Mouse (Mus musculus) hindbrain, embryonic 16.5 days (tissue): Measurements from ENCODE around the gene Gm9918. TPM values are rescaled to one million over a fixed set of nuclear protein-coding genes. Genes with fewer than 3 reads are reported as not detected.
A peak's percentile ranks its signal among the peaks of the same experiment; 100 is the strongest.

Experiments used
- ATAC-seq: fragments of 200-750 bp; cut with Nextera tagmentation; 2 replicates; pipeline ENCODE4 v1.8.0; 2017; ENCODE audit warnings: moderate TSS enrichment, moderate library complexity
- H3K27ac ChIP-seq: fragments of 300-500 bp; sonication (generic); 2 replicates; pipeline ENCODE4 v1.5.1; 2014; ENCODE audit warnings: low read depth, mild to moderate bottlenecking, control low read depth, low read length, moderate library complexity
- H3K27me3 ChIP-seq: fragments of 300-500 bp; sonication (generic); replicated peaks from 2 replicates; pipeline ENCODE4 v1.6.1; 2014; ENCODE audit warnings: low read length; ENCODE audit not compliant: control insufficient read depth, insufficient read depth
- H3K36me3 ChIP-seq: fragments of 300-500 bp; sonication (generic); 2 replicates; pipeline ENCODE4 v1.6.1; 2014; ENCODE audit warnings: mild to moderate bottlenecking, low read length, moderate library complexity, mixed read lengths; ENCODE audit not compliant: control insufficient read depth, insufficient read depth
- H3K4me1 ChIP-seq: fragments of 300-500 bp; sonication (generic); 2 replicates; pipeline ENCODE4 v1.6.1; 2014; ENCODE audit warnings: low read depth, low read length; ENCODE audit not compliant: control insufficient read depth, insufficient read depth
- H3K4me2 ChIP-seq: fragments of 300-500 bp; sonication (generic); 2 replicates; pipeline ENCODE4 v1.6.1; 2014; ENCODE audit warnings: mild to moderate bottlenecking, low read length, control low read depth, moderate library complexity
- H3K4me3 ChIP-seq: fragments of 300-500 bp; sonication (generic); 2 replicates; pipeline ENCODE4 v1.5.1; 2014; ENCODE audit warnings: mild to moderate bottlenecking, low read length, control low read depth, moderate library complexity
- H3K9ac ChIP-seq: fragments of 300-500 bp; sonication (generic); 2 replicates; pipeline ENCODE4 v1.6.1; 2014; ENCODE audit warnings: low read depth, mild to moderate bottlenecking, control low read depth, low read length, moderate library complexity
- H3K9me3 ChIP-seq: fragments of 300-500 bp; sonication (generic); 2 replicates; pipeline ENCODE4 v1.6.1; 2014; ENCODE audit warnings: mild to moderate bottlenecking, low read length, moderate library complexity; ENCODE audit not compliant: control insufficient read depth
- WGBS: fragments of 180-500 bp; shearing (Covaris S2); extraction: QIAGEN DNeasy Blood & Tissue Kit; methylation state at CpG from one replicate; pipeline ENCODE4 v1.1.7; 2014; 5-methylcytosine and 5-hydroxymethylcytosine counted together
- polyA plus RNA-seq: library from polyadenylated mRNA; unstranded; fragments of >200 nt; fragmentation: Nextera tagmentation; extraction: Ambion mirVana; gene quantifications from 2 replicates; pipeline ENCODE4 v1.2.1, GENCODE M21; 2015

Gm9918 gene
- polyA plus RNA-seq, 1 experiment from 2014 or later: 0.14 TPM

- H3K4me1 ChIP-seq: peaks cover 17% of the 10 kb centered on the region
- H3K9me3 ChIP-seq: no peaks in the 10 kb centered on the region
- no peak overlapping the region for H3K4me3 ChIP-seq
- no peaks in the 10 kb centered on the region for H3K36me3 ChIP-seq
- WGBS: 49% methylated on average over 9 of the region's 9 CpGs
- peaks cover 11% of the 10 kb centered on the region for H3K27me3 ChIP-seq
- no peak overlapping the region for H3K27ac ChIP-seq
- ATAC-seq: no peak
- H3K4me2 ChIP-seq: no peak overlapping the region
- H3K9ac ChIP-seq: no peak overlapping the region
These were observed 20.4 kb upstream of the Gm9918 start for GRCm38 (mm10) chr15:102249967-102250366.

GRCm38 (mm10) chr15:102250521-102250920 is 19.8 kb upstream of the Gm9918 start:
- WGBS: 61% methylated on average over 5 of the region's 5 CpGs
- H3K4me3 ChIP-seq: no peak overlapping the region
- no peak for ATAC-seq
- no peak overlapping the region for H3K27ac ChIP-seq
- peaks cover 12% of the 10 kb centered on the region for H3K4me1 ChIP-seq
- H3K27me3 ChIP-seq: peaks cover 13% of the 10 kb centered on the region
- H3K36me3 ChIP-seq: no peaks in the 10 kb centered on the region
- H3K4me2 ChIP-seq: no peak overlapping the region
- H3K9ac ChIP-seq: no peak overlapping the region
- no peaks in the 10 kb centered on the region for H3K9me3 ChIP-seq

GRCm38 (mm10) chr15:102255547-102256255 is 14.7 kb upstream of the Gm9918 start:
- Histone ChIP-seq H3K9ac (no peak overlapping the region), H3K27me3 (peaks cover 17% of the 10 kb centered on the region), H3K36me3 (no peaks in the 10 kb centered on the region), H3K4me2 (peak overlapping the region; percentile 24; the same call in 1 of the 2 replicates), H3K27ac (no peak overlapping the region), H3K4me3 (no peak overlapping the region), H3K4me1 (peaks cover 9% of the 10 kb centered on the region; the same call in 1 of the 2 replicates), H3K9me3 (no peaks in the 10 kb centered on the region)
- WGBS: 50% methylated on average over 13 of the region's 14 CpGs
- ATAC-seq: no peak

DNA sequence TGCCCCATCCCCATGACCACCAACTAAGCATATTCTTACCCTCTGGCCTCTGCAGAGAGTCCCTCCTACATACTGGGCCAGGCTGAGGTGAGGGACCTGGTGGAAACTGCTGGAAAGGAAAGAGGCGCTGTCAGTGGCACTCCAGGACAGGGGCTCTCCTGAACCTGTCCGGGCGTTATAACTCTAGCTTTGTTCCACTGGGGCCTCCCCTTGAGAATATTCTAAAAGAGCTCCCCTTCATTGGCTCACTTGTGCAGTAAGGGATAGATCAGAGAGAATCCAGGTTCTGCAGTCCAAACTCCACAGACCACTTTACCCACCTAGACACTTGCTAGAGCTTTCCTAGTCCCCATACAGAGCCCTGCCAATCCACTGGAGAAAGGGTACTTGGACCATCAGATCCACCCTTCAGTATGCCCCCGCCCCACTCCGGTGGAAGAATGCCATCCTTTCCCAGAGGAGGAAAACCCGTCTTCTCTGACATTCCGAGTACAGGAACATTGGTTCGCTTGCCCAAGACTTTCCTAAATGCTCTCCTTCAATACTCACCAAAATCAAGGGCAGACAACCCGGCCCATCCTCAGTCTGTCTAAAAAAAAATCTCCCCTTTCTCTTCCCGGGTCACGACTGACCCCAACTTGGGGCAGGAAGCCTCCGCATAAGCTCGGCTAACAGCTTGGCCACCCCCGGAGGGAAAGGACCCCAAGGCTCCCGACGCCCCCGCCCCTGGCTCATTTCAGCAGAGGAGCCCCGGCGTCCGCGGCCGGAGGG is 13.7 kb upstream of the Gm9918 start:
- 7% methylated on average over 20 of the region's 22 CpGs for WGBS
- ATAC-seq: no peak

DNA sequence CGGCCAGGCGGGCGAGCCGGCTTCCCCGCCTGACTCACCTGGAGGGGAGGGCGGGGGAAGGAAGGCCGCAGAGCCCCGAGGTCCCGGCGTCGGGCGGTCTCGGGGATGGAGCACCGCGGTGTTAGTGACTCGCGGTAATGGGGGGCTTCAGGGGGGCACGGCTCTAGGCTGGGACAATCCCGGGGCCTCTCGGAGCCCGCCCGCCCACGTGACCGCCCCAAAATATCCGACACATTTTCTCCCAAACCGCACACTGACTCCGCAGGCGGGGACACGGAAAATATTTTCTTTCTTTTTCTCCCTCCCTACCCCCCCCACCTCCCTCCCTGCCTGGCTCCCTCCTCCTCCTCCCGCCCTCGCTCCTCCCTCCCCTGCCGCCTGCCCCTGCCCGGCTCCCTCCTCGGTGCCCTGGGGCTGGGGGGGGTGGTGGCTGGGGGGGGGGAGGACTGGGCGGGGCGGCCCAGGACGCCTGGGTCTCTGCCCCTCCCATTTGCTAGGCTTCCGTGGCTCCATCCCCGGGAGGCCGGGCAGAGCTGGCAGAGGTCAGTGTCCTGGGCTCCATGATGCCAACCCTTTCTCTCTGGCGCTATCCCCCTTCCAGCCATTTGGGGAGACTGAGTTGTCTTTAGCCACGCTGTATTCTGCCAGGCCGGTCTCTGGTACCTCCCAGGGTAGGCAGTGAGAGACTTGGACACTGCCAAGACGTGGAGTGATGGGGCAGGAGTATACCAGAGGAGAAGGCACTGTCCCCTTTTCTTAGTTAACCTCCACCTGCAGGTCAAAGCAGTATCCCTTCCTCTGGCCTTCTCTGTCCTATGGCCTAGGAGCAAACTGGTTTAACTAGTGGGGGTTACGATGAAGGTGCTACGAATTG is 12.9 kb upstream of the Gm9918 start, which contains the start of gene Rarg:
Rarg (minus strand) TSS at position 316 of the 874 bp plus-strand sequence.
- H3K4me3 ChIP-seq: peak within 1 kb of the TSS; percentile 47
- no peak within 1 kb of the TSS for H3K27ac ChIP-seq
- ATAC-seq: peak; percentile 72
- WGBS: under 1% methylated on average over 26 of the region's 46 CpGs
- H3K36me3 ChIP-seq: no peaks in the 10 kb centered on the region
- H3K9me3 ChIP-seq: no peaks in the 10 kb centered on the region
- peak within 1 kb of the TSS; percentile 63 for H3K9ac ChIP-seq
- peak within 1 kb of the TSS; percentile 92 for H3K4me2 ChIP-seq
- peaks cover 9% of the 10 kb centered on the region; the same call in 1 of the 2 replicates for H3K4me1 ChIP-seq
- H3K27me3 ChIP-seq: peaks cover 14% of the 10 kb centered on the region

More for the DNA sequence above, 13.7 kb upstream of the Gm9918 start:
- Histone ChIP-seq H3K9ac (peak overlapping the region; percentile 63), H3K4me1 (peaks cover 9% of the 10 kb centered on the region; the same call in 1 of the 2 replicates), H3K27ac (no peak overlapping the region), H3K9me3 (no peaks in the 10 kb centered on the region), H3K27me3 (peaks cover 14% of the 10 kb centered on the region), H3K4me2 (peak overlapping the region; percentile 92), H3K4me3 (peak overlapping the region; percentile 47), H3K36me3 (no peaks in the 10 kb centered on the region)

DNA sequence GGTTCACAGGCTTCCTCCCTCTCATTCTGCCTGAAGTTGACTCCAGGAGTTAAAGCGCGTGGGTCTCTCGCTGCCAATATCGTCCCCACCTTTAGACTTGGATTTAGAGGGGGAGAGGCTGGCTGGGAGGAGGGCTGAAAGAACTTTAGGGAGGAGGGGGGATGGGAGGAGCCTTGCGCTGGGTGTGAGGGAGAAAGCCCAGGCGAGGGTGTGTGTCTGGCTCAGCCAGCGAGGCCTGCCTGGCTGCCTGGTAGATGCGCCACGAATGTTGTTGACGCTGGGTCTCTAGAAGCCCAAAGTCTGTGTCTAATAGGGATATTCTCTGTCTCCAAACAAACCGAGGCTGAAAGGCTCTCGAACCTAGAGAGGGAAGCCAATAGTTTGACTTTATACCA is 12.3 kb upstream of the Gm9918 start:
- Histone ChIP-seq H3K9ac (no peak overlapping the region), H3K36me3 (no peaks in the 10 kb centered on the region), H3K4me1 (peaks cover 9% of the 10 kb centered on the region; the same call in 1 of the 2 replicates), H3K9me3 (no peaks in the 10 kb centered on the region), H3K4me2 (peak overlapping the region; percentile 92), H3K27me3 (peaks cover 14% of the 10 kb centered on the region), H3K27ac (no peak overlapping the region), H3K4me3 (no peak overlapping the region)
- peak; percentile 3; the same call in 1 of the 2 replicates for ATAC-seq
- WGBS: 6% methylated on average over 12 of the region's 12 CpGs

- no peak overlapping the region for H3K4me3 ChIP-seq
- H3K27ac ChIP-seq: no peak overlapping the region
- peaks cover 9% of the 10 kb centered on the region; the same call in 1 of the 2 replicates for H3K4me1 ChIP-seq
- no peak for ATAC-seq
- 20% methylated on average over 11 of the region's 11 CpGs for WGBS
- peaks cover 16% of the 10 kb centered on the region for H3K27me3 ChIP-seq
- H3K4me2 ChIP-seq: no peak overlapping the region
- H3K9me3 ChIP-seq: no peaks in the 10 kb centered on the region
- H3K9ac ChIP-seq: no peak overlapping the region
- no peaks in the 10 kb centered on the region for H3K36me3 ChIP-seq
These were observed 11.6 kb upstream of the Gm9918 start for GRCm38 (mm10) chr15:102258581-102259253.

DNA sequence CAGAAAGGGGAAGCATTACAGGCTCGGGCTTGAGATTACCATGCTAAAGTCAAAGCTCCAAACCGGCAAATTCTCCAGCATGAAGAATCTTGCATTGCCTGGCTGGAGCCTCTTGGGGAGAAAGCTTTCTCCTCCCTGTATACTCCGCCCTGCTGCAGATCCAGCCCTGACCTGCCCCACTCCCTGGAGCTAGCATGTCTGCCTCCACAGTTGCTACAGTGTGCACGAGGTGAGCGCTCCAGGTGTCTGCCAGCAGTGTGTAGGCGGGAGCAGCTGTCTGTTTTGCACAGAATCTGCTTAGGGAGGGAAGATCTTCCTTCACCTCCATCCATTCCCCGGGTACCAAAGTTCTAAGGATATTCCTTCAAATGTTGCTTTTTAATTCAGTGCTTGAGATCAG is 7.8 kb upstream of the Gm9918 start:
- H3K9me3 ChIP-seq: no peaks in the 10 kb centered on the region
- H3K4me1 ChIP-seq: peaks cover 6% of the 10 kb centered on the region; the same call in 1 of the 2 replicates
- H3K4me2 ChIP-seq: no peak overlapping the region
- H3K36me3 ChIP-seq: no peaks in the 10 kb centered on the region
- ATAC-seq: no peak
- H3K27ac ChIP-seq: no peak overlapping the region
- peaks cover 9% of the 10 kb centered on the region for H3K27me3 ChIP-seq
- no peak overlapping the region for H3K9ac ChIP-seq
- WGBS: 56% methylated on average over 7 of the region's 7 CpGs
- H3K4me3 ChIP-seq: no peak overlapping the region
